Mouse (Mus musculus) stomach, embryonic 14.5 days (tissue): ENCODE results near the gene Kcna2. TPM values are rescaled to one million over a fixed set of nuclear protein-coding genes. Genes with fewer than 3 reads are reported as not detected.

ENCODE experiments used
- ATAC-seq: fragments of 200-750 bp; cut with Nextera tagmentation; 2 replicates; pipeline ENCODE4 v1.8.0; 2017; ENCODE audit warnings: low read depth, moderate TSS enrichment; ENCODE audit not compliant: insufficient number of reproducible peaks, insufficient read depth, low FRiP score
- H3K27ac ChIP-seq: fragments of 300-500 bp; sonication (generic); 2 replicates; pipeline ENCODE4 v1.5.1; 2014; ENCODE audit warnings: mild to moderate bottlenecking, low read length, moderate library complexity, mixed read lengths
- H3K27me3 ChIP-seq: fragments of 300-500 bp; sonication (generic); 2 replicates; pipeline ENCODE4 v1.6.1; 2014; ENCODE audit warnings: low read length, control low read depth, mixed read lengths; ENCODE audit not compliant: control insufficient read depth, insufficient read depth
- H3K36me3 ChIP-seq: fragments of 300-500 bp; sonication (generic); 2 replicates; pipeline ENCODE4 v1.6.1; 2014; ENCODE audit warnings: mild to moderate bottlenecking, control low read depth, low read length, moderate library complexity, mixed read lengths; ENCODE audit not compliant: control insufficient read depth, insufficient read depth
- H3K4me1 ChIP-seq: fragments of 300-500 bp; sonication (generic); 2 replicates; pipeline ENCODE4 v1.6.1; 2014; ENCODE audit warnings: low read length, control low read depth, mixed read lengths; ENCODE audit not compliant: control insufficient read depth, insufficient read depth
- H3K4me2 ChIP-seq: fragments of 300-500 bp; sonication (generic); replicated peaks from 2 replicates; pipeline ENCODE4 v1.6.1; 2014; ENCODE audit warnings: low read depth, low read length, control low read depth
- H3K4me3 ChIP-seq: fragments of 300-500 bp; sonication (generic); 2 replicates; pipeline ENCODE4 v1.5.1; 2014; ENCODE audit warnings: low read depth, low read length, control low read depth
- H3K9ac ChIP-seq: fragments of 300-500 bp; sonication (generic); replicated peaks from 2 replicates; pipeline ENCODE4 v1.6.1; 2014; ENCODE audit warnings: low read depth, mild to moderate bottlenecking, control low read depth, low read length, moderate library complexity, mixed read lengths
- H3K9me3 ChIP-seq: fragments of 300-500 bp; sonication (generic); 2 replicates; pipeline ENCODE4 v1.6.1; 2016; ENCODE audit warnings: low read depth, low read length, control low read depth; ENCODE audit not compliant: control insufficient read depth
- WGBS: fragments of 180-500 bp; shearing (Covaris S2); extraction: QIAGEN DNeasy Blood & Tissue Kit; methylation state at CpG from one replicate; pipeline ENCODE4 v1.1.7; 2014; 5-methylcytosine and 5-hydroxymethylcytosine counted together
- polyA plus RNA-seq: library from polyadenylated mRNA; unstranded; fragments of >200 nt; fragmentation: Nextera tagmentation; extraction: Ambion mirVana; gene quantifications from 2 replicates; pipeline ENCODE4 v1.2.1, GENCODE M21; 2014

Gene Kcna2
- polyA plus RNA-seq, 1 experiment from 2014 or later = 0.14 TPM

- no peak for ATAC-seq
- H3K27me3 ChIP-seq = no peaks in the 10 kb centered on the region
Observed at GRCm38 (mm10) chr3:107127667-107128066, 26.7 kb downstream of the Kcna2 start.

GRCm38 (mm10) chr3:107128421-107128820, 27.5 kb downstream of the Kcna2 start:
- no peak for ATAC-seq
- 56% methylated on average over 3 of the region's 3 CpGs for WGBS
- Histone ChIP-seq H3K27ac (no peak overlapping the region), H3K4me1 (0 out of 2 replicates have a peak, but pooled peaks cover 5% of the 10 kb centered on the region), H3K4me2 (no peak overlapping the region), H3K27me3 (no peaks in the 10 kb centered on the region), H3K36me3 (no peaks in the 10 kb centered on the region), H3K9me3 (no peaks in the 10 kb centered on the region), H3K9ac (no peak overlapping the region), H3K4me3 (no peak overlapping the region)

More at GRCm38 (mm10) chr3:107127667-107128066, 26.7 kb downstream of the Kcna2 start:
- Histone ChIP-seq H3K9ac (no peak overlapping the region), H3K9me3 (no peaks in the 10 kb centered on the region), H3K4me3 (no peak overlapping the region), H3K4me1 (0 out of 2 replicates have a peak, but pooled peaks cover 5% of the 10 kb centered on the region), H3K27ac (no peak overlapping the region), H3K36me3 (no peaks in the 10 kb centered on the region), H3K4me2 (no peak overlapping the region)
- 81% methylated on average over 1 of the region's 1 CpGs for WGBS

GRCm38 (mm10) chr3:107129251-107129650, 28.3 kb downstream of the Kcna2 start:
- no peak for ATAC-seq
- H3K9me3 ChIP-seq = no peaks in the 10 kb centered on the region
- H3K27me3 ChIP-seq = no peaks in the 10 kb centered on the region
- no peak overlapping the region for H3K27ac ChIP-seq
- H3K4me2 ChIP-seq = no peak overlapping the region
- 53% methylated on average over 2 of the region's 2 CpGs for WGBS
- H3K4me3 ChIP-seq = no peak overlapping the region
- H3K36me3 ChIP-seq = no peaks in the 10 kb centered on the region
- 0 out of 2 replicates have a peak, but pooled peaks cover 5% of the 10 kb centered on the region for H3K4me1 ChIP-seq
- H3K9ac ChIP-seq = no peak overlapping the region

- H3K36me3 ChIP-seq = no peaks in the 10 kb centered on the region
- 76% methylated on average over 4 of the region's 4 CpGs for WGBS
Observed at GRCm38 (mm10) chr3:107130661-107131326, 29.8 kb downstream of the Kcna2 start.

GRCm38 (mm10) chr3:107131846-107132245, 30.9 kb downstream of the Kcna2 start:
- 0 out of 2 replicates have a peak, but pooled peaks cover 5% of the 10 kb centered on the region for H3K4me1 ChIP-seq
- WGBS = 48% methylated on average over 6 of the region's 6 CpGs
- ATAC-seq = no peak
- H3K4me3 ChIP-seq = no peak overlapping the region
- no peaks in the 10 kb centered on the region for H3K27me3 ChIP-seq
- H3K27ac ChIP-seq = no peak overlapping the region
- H3K9ac ChIP-seq = no peak overlapping the region
- H3K36me3 ChIP-seq = no peaks in the 10 kb centered on the region
- no peaks in the 10 kb centered on the region for H3K9me3 ChIP-seq
- no peak overlapping the region for H3K4me2 ChIP-seq

More at GRCm38 (mm10) chr3:107130661-107131326, 29.8 kb downstream of the Kcna2 start:
- Histone ChIP-seq H3K4me1 (0 out of 2 replicates have a peak, but pooled peaks cover 5% of the 10 kb centered on the region), H3K4me2 (no peak overlapping the region), H3K4me3 (no peak overlapping the region), H3K9ac (no peak overlapping the region), H3K27ac (no peak overlapping the region), H3K9me3 (no peaks in the 10 kb centered on the region), H3K27me3 (no peaks in the 10 kb centered on the region)
- peak; percentile 56; the same call in 1 of the 2 replicates for ATAC-seq

GRCm38 (mm10) chr3:107132651-107133050, 31.7 kb downstream of the Kcna2 start:
- Histone ChIP-seq H3K9me3 (no peaks in the 10 kb centered on the region), H3K27me3 (no peaks in the 10 kb centered on the region), H3K27ac (no peak overlapping the region), H3K4me3 (no peak overlapping the region), H3K4me2 (no peak overlapping the region), H3K36me3 (no peaks in the 10 kb centered on the region), H3K4me1 (0 out of 2 replicates have a peak, but pooled peaks cover 5% of the 10 kb centered on the region), H3K9ac (no peak overlapping the region)
- 90% methylated on average over 6 of the region's 6 CpGs for WGBS
- no peak for ATAC-seq

GRCm38 (mm10) chr3:107134457-107134856, 33.5 kb downstream of the Kcna2 start:
- H3K4me1 ChIP-seq = 0 out of 2 replicates have a peak, but pooled peaks cover 5% of the 10 kb centered on the region
- H3K9me3 ChIP-seq = no peaks in the 10 kb centered on the region
- no peak overlapping the region for H3K9ac ChIP-seq
- H3K36me3 ChIP-seq = no peaks in the 10 kb centered on the region
- no peak overlapping the region for H3K4me2 ChIP-seq
- WGBS = 81% methylated on average over 3 of the region's 3 CpGs
- ATAC-seq = no peak
- no peak overlapping the region for H3K27ac ChIP-seq
- H3K4me3 ChIP-seq = no peak overlapping the region
- H3K27me3 ChIP-seq = no peaks in the 10 kb centered on the region

- 67% methylated on average over 7 of the region's 7 CpGs for WGBS
- no peak for ATAC-seq
- Histone ChIP-seq H3K4me3 (no peak overlapping the region), H3K36me3 (no peaks in the 10 kb centered on the region), H3K4me2 (no peak overlapping the region), H3K9ac (no peak overlapping the region), H3K9me3 (no peaks in the 10 kb centered on the region), H3K27ac (no peak overlapping the region), H3K27me3 (no peaks in the 10 kb centered on the region), H3K4me1 (no peaks in the 10 kb centered on the region)
Observed at GRCm38 (mm10) chr3:107147126-107147525, 46.2 kb downstream of the Kcna2 start.
